Mouse (Mus musculus) hindbrain, embryonic 12.5 days (tissue): ENCODE data around the gene Gjd3. TPM values are rescaled to one million over a fixed set of nuclear protein-coding genes. Genes with fewer than 3 reads are reported as not detected.

ENCODE experiments used
- ATAC-seq: fragments of 200-750 bp; cut with Nextera tagmentation; 2 replicates; pipeline ENCODE4 v1.8.0; 2017; ENCODE audit warnings: moderate TSS enrichment; ENCODE audit not compliant: low FRiP score
- H3K27ac ChIP-seq: fragments of 300-500 bp; sonication (generic); 2 replicates; pipeline ENCODE4 v1.5.1; 2016; ENCODE audit warnings: mild to moderate bottlenecking
- H3K27me3 ChIP-seq: fragments of 300-500 bp; sonication (generic); 2 replicates; pipeline ENCODE4 v1.6.1; 2016; ENCODE audit warnings: mild to moderate bottlenecking
- H3K36me3 ChIP-seq: fragments of 300-500 bp; sonication (generic); 2 replicates; pipeline ENCODE4 v1.6.1; 2016; ENCODE audit warnings: mild to moderate bottlenecking
- H3K4me1 ChIP-seq: fragments of 300-500 bp; sonication (generic); 2 replicates; pipeline ENCODE4 v1.6.1; 2016
- H3K4me2 ChIP-seq: fragments of 300-500 bp; sonication (generic); replicated peaks from 2 replicates; pipeline ENCODE4 v1.6.1; 2016; ENCODE audit warnings: mild to moderate bottlenecking
- H3K4me3 ChIP-seq: fragments of 300-500 bp; sonication (generic); 2 replicates; pipeline ENCODE4 v1.5.1; 2016; ENCODE audit warnings: mild to moderate bottlenecking
- H3K9ac ChIP-seq: fragments of 300-500 bp; sonication (generic); 2 replicates; pipeline ENCODE4 v1.6.1; 2016; ENCODE audit warnings: mild to moderate bottlenecking, moderate library complexity
- H3K9me3 ChIP-seq: fragments of 300-500 bp; sonication (generic); replicated peaks from 2 replicates; pipeline ENCODE4 v1.6.1; 2016; ENCODE audit warnings: mild to moderate bottlenecking
- WGBS: fragments of 180-500 bp; shearing (Covaris S2); methylation state at CpG from one replicate; pipeline ENCODE4 v1.1.7; 2016; 5-methylcytosine and 5-hydroxymethylcytosine counted together
- polyA plus RNA-seq: library from polyadenylated mRNA; unstranded; fragments of >200 nt; fragmentation: Nextera tagmentation; extraction: Ambion mirVana; gene quantifications from 2 replicates; pipeline ENCODE4 v1.2.1, GENCODE M21; 2016

Gene Gjd3
- polyA plus RNA-seq, 1 experiment from 2014 or later: 0.88 TPM

DNA sequence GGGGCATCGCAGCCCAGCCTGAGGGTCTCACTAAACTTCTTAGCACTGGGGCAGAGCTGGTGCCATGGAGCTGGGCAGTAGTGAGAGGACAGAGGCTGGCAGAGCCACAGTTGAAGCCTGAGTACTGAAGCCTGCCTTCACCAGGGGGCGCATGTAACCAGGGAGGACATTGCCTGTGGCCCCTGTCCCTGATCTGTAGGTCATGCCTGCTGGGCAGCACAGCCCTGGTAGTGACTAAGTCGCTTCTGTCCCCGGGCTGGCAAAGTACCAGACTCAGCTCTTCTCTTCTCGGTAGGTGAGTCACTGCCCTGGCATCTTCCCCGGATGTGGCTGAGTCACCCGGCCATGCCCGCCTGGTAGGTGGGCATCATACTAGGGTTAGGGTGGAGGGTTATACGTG lies 49.7 kb downstream of the Gjd3 start:
- H3K4me1 ChIP-seq: peaks cover 78% of the 10 kb centered on the region
- H3K27me3 ChIP-seq: peaks cover 6% of the 10 kb centered on the region; the same call in 1 of the 2 replicates
- 0 out of 2 replicates have a peak overlapping the region, but pooled peaks have one; percentile 76 for H3K27ac ChIP-seq
- ATAC-seq: no peak
- H3K36me3 ChIP-seq: no peaks in the 10 kb centered on the region
- H3K4me2 ChIP-seq: peak overlapping the region; percentile 36; the same call in 1 of the 2 replicates
- no peaks in the 10 kb centered on the region for H3K9me3 ChIP-seq
- H3K9ac ChIP-seq: no peak overlapping the region
- H3K4me3 ChIP-seq: no peak overlapping the region
- 49% methylated on average over 9 of the region's 9 CpGs for WGBS

DNA sequence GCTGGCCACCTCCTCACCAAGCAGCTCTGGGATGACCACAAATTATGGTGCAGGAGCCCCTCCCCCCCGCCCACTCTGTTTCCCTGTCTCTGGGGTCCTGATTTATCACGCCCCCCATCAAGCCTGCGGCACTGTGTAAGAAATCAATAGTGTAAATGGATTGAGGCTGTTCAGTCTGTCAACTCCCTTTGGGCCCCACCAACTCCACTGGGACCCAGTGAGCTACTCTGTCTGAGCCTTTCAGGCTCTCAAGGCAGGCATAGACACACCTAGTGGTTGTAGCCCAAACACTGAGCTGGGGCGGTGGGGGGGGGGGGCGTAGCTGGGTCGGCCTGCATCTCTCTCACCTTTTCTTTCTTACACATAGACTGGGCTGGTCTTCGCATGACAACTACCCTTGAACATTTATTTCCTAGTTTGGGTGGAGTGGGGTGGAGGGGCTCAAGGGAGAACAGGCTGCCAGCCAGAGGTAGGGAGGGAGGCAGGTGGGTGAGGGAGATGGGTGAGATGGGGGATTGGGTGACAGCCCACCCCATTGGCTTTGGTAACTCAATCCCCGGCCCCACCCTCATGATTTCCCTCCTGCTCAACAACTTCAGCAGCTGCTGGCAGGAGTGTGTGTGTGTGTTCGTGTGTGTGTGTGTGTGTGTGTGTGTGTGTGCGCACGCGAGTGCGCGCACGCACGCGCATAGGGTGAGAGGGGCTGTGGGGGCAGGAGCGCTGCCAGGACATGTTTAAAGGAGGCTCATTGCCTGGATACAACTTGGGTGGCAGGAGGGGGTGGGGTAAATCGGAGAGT lies 50.3 kb downstream of the Gjd3 start:
- Histone ChIP-seq H3K27me3 (peaks cover 6% of the 10 kb centered on the region; the same call in 1 of the 2 replicates), H3K27ac (peak overlapping the region; percentile 76)
- no peak for ATAC-seq

More for the DNA sequence above, 50.3 kb downstream of the Gjd3 start:
- Histone ChIP-seq H3K4me1 (peaks cover 79% of the 10 kb centered on the region), H3K4me3 (no peak overlapping the region), H3K9me3 (no peaks in the 10 kb centered on the region), H3K4me2 (peak overlapping the region; percentile 36), H3K36me3 (no peaks in the 10 kb centered on the region), H3K9ac (no peak overlapping the region)
- whole genome bisulfite sequencing: 28% methylated on average over 19 of the region's 19 CpGs

Other genes starting within 250 kb of the Gjd3 start
- 67.2 and 68.4 TPM in 2 replicates for gene Thra, start 242.4 kb downstream of the Gjd3 start, polyA plus RNA-seq
- 1.2 and 1.3 TPM in 2 replicates for gene Nr1d1, start 207.7 kb downstream of the Gjd3 start, polyA plus RNA-seq
- gene Msl1, start 187.5 kb downstream of the Gjd3 start, polyA plus RNA-seq: 38.8 and 40.4 TPM in 2 replicates
- 62.5 and 66.5 TPM in 2 replicates for gene Casc3, start 178.1 kb downstream of the Gjd3 start, polyA plus RNA-seq
- gene Rapgefl1, start 146.2 kb downstream of the Gjd3 start, polyA plus RNA-seq: 3.1 and 4.1 TPM in 2 replicates
- gene Wipf2, start 119.4 kb downstream of the Gjd3 start, polyA plus RNA-seq: 4.7 and 5.0 TPM in 2 replicates
- gene Cdc6, start 75.2 kb downstream of the Gjd3 start, polyA plus RNA-seq: 19.0 and 20.2 TPM in 2 replicates
- gene Rara, start 55.2 kb downstream of the Gjd3 start, polyA plus RNA-seq: 38.6 and 46.9 TPM in 2 replicates
- 195 and 199 TPM in 2 replicates for gene Top2a, start 41.2 kb upstream of the Gjd3 start, polyA plus RNA-seq
- gene Igfbp4, start 58.2 kb upstream of the Gjd3 start, polyA plus RNA-seq: 428 and 445 TPM in 2 replicates
- gene Tns4, start 106.3 kb upstream of the Gjd3 start, polyA plus RNA-seq: 0.32 and 0.36 TPM in 2 replicates
- 0.25 and 0.42 TPM in 2 replicates for gene Ccr7, start 172.1 kb upstream of the Gjd3 start, polyA plus RNA-seq
- gene Smarce1, start 248.0 kb upstream of the Gjd3 start, polyA plus RNA-seq: 366 and 375 TPM in 2 replicates